Mouse (Mus musculus): ENCODE measurements around the gene Wdcp. TPM values are rescaled to one million over a fixed set of nuclear protein-coding genes. Genes with fewer than 3 reads are reported as not detected.
"Not testable (repeated sequence)": the region's sequence is repeated elsewhere in the genome, so short reads cannot be mapped to it uniquely, and the experiment has no call there.

The Wdcp gene
- polyA plus RNA-seq, 1 experiment from 2014 or later, result 10.4 TPM

DNA sequence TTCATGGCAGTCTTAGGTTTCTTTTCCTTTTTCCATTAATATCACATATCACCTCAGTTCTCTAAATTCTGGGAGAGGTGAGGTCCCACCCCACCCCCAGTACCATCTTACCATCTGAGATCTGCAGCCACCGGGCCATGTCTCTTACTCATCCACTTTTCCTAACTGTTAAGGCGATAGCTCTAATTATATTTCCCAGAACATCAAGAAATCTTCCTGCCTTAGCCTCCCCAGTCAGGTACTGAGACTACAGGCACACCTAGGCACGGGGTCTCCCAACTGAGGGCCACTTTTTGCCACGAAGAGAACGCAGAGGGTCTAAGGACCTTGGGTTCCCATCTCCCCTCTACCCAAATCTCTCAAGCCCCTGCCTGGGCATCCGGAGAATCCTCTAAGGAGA is 30.4 kb downstream of the Wdcp start:
- Histone ChIP-seq H3K27ac (replicated peaks; ENCODE audit: low read depth, low read length) (no peak overlapping the region), H3K36me3 (ENCODE audit: control insufficient read depth, insufficient read depth, low read length) (no peaks in the 10 kb centered on the region), H3K4me3 (ENCODE audit: low read depth, low read length) (no peak overlapping the region), H3K4me2 (ENCODE audit: low read depth, low read length) (peak overlapping the region; percentile 82), H3K9me3 (ENCODE audit: control insufficient read depth, low read length) (no peaks in the 10 kb centered on the region), H3K4me1 (ENCODE audit: control insufficient read depth, insufficient read depth, low read length) (peaks cover 13% of the 10 kb centered on the region; the same call in 1 of the 2 replicates), H3K9ac (ENCODE audit: low read depth, low read length) (no peak overlapping the region), H3K27me3 (replicated peaks; ENCODE audit: control insufficient read depth, insufficient read depth, low read length) (no peaks in the 10 kb centered on the region)
- ATAC-seq (ENCODE audit: low read depth) (no peak), DNase-seq (ENCODE audit: low spot score) (no peak)
- WGBS, result 77% methylated on average over 6 of the region's 6 CpGs

GRCm38 (mm10) chr12:4874161-4874927 is 31.2 kb downstream of the Wdcp start, which contains the start of gene Mfsd2b:
Gene Mfsd2b (minus strand): TSS chr12:4874359.
- Histone ChIP-seq H3K27ac (replicated peaks; ENCODE audit: low read depth, low read length) (no peak within 1 kb of the TSS), H3K4me2 (ENCODE audit: low read depth, low read length) (peak within 1 kb of the TSS; percentile 82), H3K4me1 (ENCODE audit: control insufficient read depth, insufficient read depth, low read length) (peaks cover 13% of the 10 kb centered on the region; the same call in 1 of the 2 replicates), H3K27me3 (replicated peaks; ENCODE audit: control insufficient read depth, insufficient read depth, low read length) (no peaks in the 10 kb centered on the region), H3K9ac (ENCODE audit: low read depth, low read length) (peak within 1 kb of the TSS; percentile 58), H3K4me3 (ENCODE audit: low read depth, low read length) (peak within 1 kb of the TSS; percentile 39), H3K36me3 (ENCODE audit: control insufficient read depth, insufficient read depth, low read length) (peaks cover 7% of the 10 kb centered on the region), H3K9me3 (ENCODE audit: control insufficient read depth, low read length) (no peaks in the 10 kb centered on the region)
- peak; percentile 92 for ATAC-seq (ENCODE audit: low read depth)
- WGBS, result 3% methylated on average over 23 of the region's 24 CpGs
- DNase-seq (ENCODE audit: low spot score), result peak; percentile 90

DNA sequence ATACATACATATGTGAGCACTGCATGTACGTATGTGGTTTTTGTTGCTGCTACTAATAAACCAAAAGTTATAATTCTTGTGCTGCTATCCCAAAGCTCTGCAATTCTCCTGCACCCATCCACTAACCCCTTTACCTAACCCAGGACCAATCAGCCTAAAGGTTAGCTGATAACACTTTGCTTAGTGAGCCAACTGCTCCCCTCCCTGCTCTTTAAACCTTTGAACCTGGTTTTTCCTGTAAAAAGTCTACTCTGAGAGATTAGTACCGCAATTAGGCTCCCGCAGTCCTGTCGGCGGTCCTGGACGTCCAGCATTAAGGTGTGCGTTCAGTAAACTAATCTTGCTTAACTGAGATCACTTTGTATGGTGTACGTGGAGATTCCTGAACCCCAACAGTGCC is 32.5 kb downstream of the Wdcp start:
- Histone ChIP-seq H3K9me3 (ENCODE audit: control insufficient read depth, low read length) (no peaks in the 10 kb centered on the region), H3K4me2 (ENCODE audit: low read depth, low read length) (no peak overlapping the region), H3K4me3 (ENCODE audit: low read depth, low read length) (no peak overlapping the region), H3K27me3 (replicated peaks; ENCODE audit: control insufficient read depth, insufficient read depth, low read length) (no peaks in the 10 kb centered on the region), H3K4me1 (ENCODE audit: control insufficient read depth, insufficient read depth, low read length) (peaks cover 13% of the 10 kb centered on the region; the same call in 1 of the 2 replicates), H3K9ac (ENCODE audit: low read depth, low read length) (no peak overlapping the region), H3K27ac (replicated peaks; ENCODE audit: low read depth, low read length) (no peak overlapping the region), H3K36me3 (ENCODE audit: control insufficient read depth, insufficient read depth, low read length) (peaks cover 12% of the 10 kb centered on the region)
- ATAC-seq (ENCODE audit: low read depth), result no peak
- 83% methylated on average over 8 of the region's 8 CpGs for WGBS
- no peak for DNase-seq (ENCODE audit: low spot score)

GRCm38 (mm10) chr12:4878296-4878783 is 35.2 kb downstream of the Wdcp start:
- ATAC-seq (ENCODE audit: low read depth) (no peak), DNase-seq (ENCODE audit: low spot score) (no peak)
- H3K27ac ChIP-seq (replicated peaks; ENCODE audit: low read depth, low read length), result no peak overlapping the region
- H3K9me3 ChIP-seq (ENCODE audit: control insufficient read depth, low read length), result no peaks in the 10 kb centered on the region
- no peaks in the 10 kb centered on the region for H3K27me3 ChIP-seq (replicated peaks; ENCODE audit: control insufficient read depth, insufficient read depth, low read length)
- no peak overlapping the region for H3K4me3 ChIP-seq (ENCODE audit: low read depth, low read length)
- H3K9ac ChIP-seq (ENCODE audit: low read depth, low read length), result no peak overlapping the region
- WGBS, result 65% methylated on average over 9 of the region's 9 CpGs
- H3K36me3 ChIP-seq (ENCODE audit: control insufficient read depth, insufficient read depth, low read length), result peaks cover 29% of the 10 kb centered on the region
- no peak overlapping the region for H3K4me2 ChIP-seq (ENCODE audit: low read depth, low read length)
- peaks cover 13% of the 10 kb centered on the region; the same call in 1 of the 2 replicates for H3K4me1 ChIP-seq (ENCODE audit: control insufficient read depth, insufficient read depth, low read length)

GRCm38 (mm10) chr12:4879048-4879447 is 35.9 kb downstream of the Wdcp start:
- Histone ChIP-seq H3K9me3 (ENCODE audit: control insufficient read depth, low read length) (no peaks in the 10 kb centered on the region), H3K27me3 (replicated peaks; ENCODE audit: control insufficient read depth, insufficient read depth, low read length) (no peaks in the 10 kb centered on the region), H3K9ac (ENCODE audit: low read depth, low read length) (no peak overlapping the region), H3K4me3 (ENCODE audit: low read depth, low read length) (no peak overlapping the region), H3K4me2 (ENCODE audit: low read depth, low read length) (no peak overlapping the region), H3K27ac (replicated peaks; ENCODE audit: low read depth, low read length) (no peak overlapping the region), H3K36me3 (ENCODE audit: control insufficient read depth, insufficient read depth, low read length) (peaks cover 29% of the 10 kb centered on the region), H3K4me1 (ENCODE audit: control insufficient read depth, insufficient read depth, low read length) (peaks cover 7% of the 10 kb centered on the region; the same call in 1 of the 2 replicates)
- ATAC-seq (ENCODE audit: low read depth), result no peak
- WGBS, result 92% methylated on average over 5 of the region's 5 CpGs
- no peak for DNase-seq (ENCODE audit: low spot score)

- DNase-seq (ENCODE audit: low spot score) (no peak), ATAC-seq (ENCODE audit: low read depth) (no peak)
- H3K4me1 ChIP-seq (ENCODE audit: control insufficient read depth, insufficient read depth, low read length), result no peaks in the 10 kb centered on the region
- no peak overlapping the region for H3K9ac ChIP-seq (ENCODE audit: low read depth, low read length)
- no peaks in the 10 kb centered on the region for H3K9me3 ChIP-seq (ENCODE audit: control insufficient read depth, low read length)
- H3K4me3 ChIP-seq (ENCODE audit: low read depth, low read length), result no peak overlapping the region
- H3K4me2 ChIP-seq (ENCODE audit: low read depth, low read length), result no peak overlapping the region
- no peaks in the 10 kb centered on the region for H3K27me3 ChIP-seq (replicated peaks; ENCODE audit: control insufficient read depth, insufficient read depth, low read length)
- no peak overlapping the region for H3K27ac ChIP-seq (replicated peaks; ENCODE audit: low read depth, low read length)
- 68% methylated on average over 2 of the region's 2 CpGs for WGBS
- peaks cover 29% of the 10 kb centered on the region for H3K36me3 ChIP-seq (ENCODE audit: control insufficient read depth, insufficient read depth, low read length)
These were observed 39.0 kb downstream of the Wdcp start for GRCm38 (mm10) chr12:4882086-4882485.

- DNase-seq (ENCODE audit: low spot score), result no peak
These were observed 42.0 kb downstream of the Wdcp start for GRCm38 (mm10) chr12:4885062-4885461.

GRCm38 (mm10) chr12:4886581-4886980 is 43.5 kb downstream of the Wdcp start:
- DNase-seq (ENCODE audit: low spot score); H3K9me3 ChIP-seq (ENCODE audit: control insufficient read depth, low read length); ATAC-seq (ENCODE audit: low read depth); H3K27ac ChIP-seq (replicated peaks; ENCODE audit: low read depth, low read length); H3K4me1 ChIP-seq (ENCODE audit: control insufficient read depth, insufficient read depth, low read length); H3K27me3 ChIP-seq (replicated peaks; ENCODE audit: control insufficient read depth, insufficient read depth, low read length); H3K4me3 ChIP-seq (ENCODE audit: low read depth, low read length); H3K4me2 ChIP-seq (ENCODE audit: low read depth, low read length); H3K9ac ChIP-seq (ENCODE audit: low read depth, low read length): not testable (repeated sequence)
- H3K36me3 ChIP-seq (ENCODE audit: control insufficient read depth, insufficient read depth, low read length), result peaks cover 23% of the 10 kb centered on the region
- 96% methylated on average over 4 of the region's 4 CpGs for WGBS

More at GRCm38 (mm10) chr12:4885062-4885461, 42.0 kb downstream of the Wdcp start:
- Histone ChIP-seq H3K9me3 (ENCODE audit: control insufficient read depth, low read length) (no peaks in the 10 kb centered on the region), H3K4me1 (ENCODE audit: control insufficient read depth, insufficient read depth, low read length) (no peaks in the 10 kb centered on the region), H3K4me2 (ENCODE audit: low read depth, low read length) (no peak overlapping the region), H3K4me3 (ENCODE audit: low read depth, low read length) (no peak overlapping the region), H3K27me3 (replicated peaks; ENCODE audit: control insufficient read depth, insufficient read depth, low read length) (no peaks in the 10 kb centered on the region), H3K27ac (replicated peaks; ENCODE audit: low read depth, low read length) (no peak overlapping the region), H3K9ac (ENCODE audit: low read depth, low read length) (no peak overlapping the region), H3K36me3 (ENCODE audit: control insufficient read depth, insufficient read depth, low read length) (peaks cover 17% of the 10 kb centered on the region)
- no peak for ATAC-seq (ENCODE audit: low read depth)
- WGBS, result 55% methylated on average over 1 of the region's 1 CpGs

DNA sequence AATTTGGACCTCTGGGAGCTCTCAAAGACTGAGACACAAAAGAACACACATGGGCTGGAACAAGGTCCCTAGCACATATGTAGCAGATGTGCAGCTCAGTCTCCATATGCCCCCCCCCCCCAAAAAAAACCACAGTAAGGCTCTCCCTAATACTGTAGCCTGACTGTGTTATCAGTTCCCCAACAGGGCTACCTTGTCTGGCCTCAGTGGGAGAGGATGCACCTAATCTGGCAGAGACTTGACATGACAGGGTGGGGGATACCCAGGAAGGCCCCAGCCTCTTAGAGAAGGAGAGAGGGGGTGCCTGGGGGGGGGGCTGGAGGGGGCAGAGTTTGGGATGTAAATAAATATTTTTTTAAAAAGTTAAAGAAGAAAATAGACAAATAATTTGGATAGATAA is 45.6 kb downstream of the Wdcp start:
- H3K36me3 ChIP-seq (ENCODE audit: control insufficient read depth, insufficient read depth, low read length), result peaks cover 11% of the 10 kb centered on the region; the same call in 1 of the 2 replicates
- H3K4me3 ChIP-seq (ENCODE audit: low read depth, low read length), result no peak overlapping the region
- H3K27ac ChIP-seq (replicated peaks; ENCODE audit: low read depth, low read length), result no peak overlapping the region
- H3K27me3 ChIP-seq (replicated peaks; ENCODE audit: control insufficient read depth, insufficient read depth, low read length), result no peaks in the 10 kb centered on the region
- H3K9ac ChIP-seq (ENCODE audit: low read depth, low read length), result no peak overlapping the region
- no peaks in the 10 kb centered on the region for H3K9me3 ChIP-seq (ENCODE audit: control insufficient read depth, low read length)
- H3K4me1 ChIP-seq (ENCODE audit: control insufficient read depth, insufficient read depth, low read length), result no peaks in the 10 kb centered on the region
- DNase-seq (ENCODE audit: low spot score), result no peak
- ATAC-seq (ENCODE audit: low read depth), result no peak
- H3K4me2 ChIP-seq (ENCODE audit: low read depth, low read length), result no peak overlapping the region

All from embryonic facial prominence, embryonic 14.5 days (tissue).